In the genomic region with DNA sequence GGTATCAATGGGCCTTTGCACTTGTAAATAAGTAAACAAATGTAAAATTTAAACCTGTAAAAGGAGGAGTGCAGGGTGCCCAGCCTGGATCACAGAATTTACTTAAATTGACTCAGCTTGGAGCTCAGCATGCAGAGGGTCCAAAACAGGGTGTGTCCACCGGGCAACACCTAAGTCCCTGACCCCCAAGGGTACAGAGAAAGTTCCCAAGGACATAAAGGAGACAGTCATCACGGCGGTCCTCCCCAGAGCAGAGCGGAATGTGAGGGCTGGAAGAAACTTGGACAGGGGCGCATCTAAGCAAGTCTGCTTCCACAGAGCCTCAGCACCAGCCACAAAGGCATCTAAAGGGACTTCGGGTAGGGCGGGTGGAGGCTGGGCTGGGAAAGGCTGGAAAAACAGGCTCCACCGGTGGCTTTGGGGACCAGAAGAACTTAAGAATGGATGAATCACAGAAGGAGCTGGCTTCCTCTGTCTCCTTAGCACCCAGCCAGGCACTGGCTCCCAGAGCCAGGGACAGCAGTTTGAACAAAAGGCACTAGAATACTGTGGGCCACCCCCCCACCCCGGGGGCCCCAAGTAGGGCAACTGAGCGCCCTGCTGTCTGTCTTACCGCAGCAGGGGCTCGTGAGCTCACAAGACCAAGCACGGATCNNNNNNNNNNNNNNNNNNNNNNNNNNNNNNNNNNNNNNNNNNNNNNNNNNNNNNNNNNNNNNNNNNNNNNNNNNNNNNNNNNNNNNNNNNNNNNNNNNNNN, we compare ENCODE assay signal across 10 mouse cellular contexts. TPM values are rescaled to one million over a fixed set of nuclear protein-coding genes. Genes with fewer than 3 reads are reported as not detected.
DNase-seq lines count a peak whose midpoint lies in the region; ATAC-seq lines count a peak whose summit lies in the region.
"Had no signal": no experiment of that assay in that cellular context is flagged by ENCODE, and none has a peak within 500 bp of the region (broad histone marks: within the 10 kb centered on the region; RNA-seq: fewer than 3 reads in every experiment).

No protein-coding gene starts in this region.

- no peaks in the 10 kb centered on the region for H3K9me3 ChIP-seq in forebrain, embryonic 10.5 days
- H3K9me3 ChIP-seq in forebrain, embryonic 16.5 days (ENCODE audit: control insufficient read depth, low read length): no peaks in the 10 kb centered on the region
- no peaks in the 10 kb centered on the region for H3K9me3 ChIP-seq in kidney, embryonic 14.5 days (ENCODE audit: control insufficient read depth, low read length)
- H3K9me3 ChIP-seq in embryonic facial prominence, embryonic 13.5 days: no peaks in the 10 kb centered on the region

- no peak overlapping the region for H3K4me3 ChIP-seq in forebrain, embryonic 10.5 days
- H3K4me3 ChIP-seq in forebrain, embryonic 16.5 days (replicated peaks; ENCODE audit: low read length): no peak overlapping the region
- no peak overlapping the region for H3K4me3 ChIP-seq in kidney, embryonic 14.5 days (ENCODE audit: low read length)
- H3K4me3 ChIP-seq in embryonic facial prominence, embryonic 13.5 days: no peak overlapping the region

- peaks cover 45% of the 10 kb centered on the region for H3K4me1 ChIP-seq in forebrain, embryonic 10.5 days
- peaks cover 4% of the 10 kb centered on the region for H3K4me1 ChIP-seq in forebrain, embryonic 16.5 days (replicated peaks; ENCODE audit: control insufficient read depth, insufficient read depth, low read length)
- peaks cover 57% of the 10 kb centered on the region for H3K4me1 ChIP-seq in kidney, embryonic 14.5 days (ENCODE audit: control insufficient read depth, insufficient read depth, low read length)
- H3K4me1 ChIP-seq in embryonic facial prominence, embryonic 13.5 days: peaks cover 50% of the 10 kb centered on the region

- H3K9ac ChIP-seq in forebrain, embryonic 16.5 days (replicated peaks; ENCODE audit: low read depth, low read length): no peak overlapping the region
- H3K9ac ChIP-seq in kidney, embryonic 14.5 days (ENCODE audit: low read depth, low read length): peak overlapping the region; percentile 14; the same call in 1 of the 2 replicates
- no peak overlapping the region for H3K9ac ChIP-seq in embryonic facial prominence, embryonic 13.5 days

- 40% methylated on average over 13 of the region's 13 CpGs for WGBS in forebrain, embryonic 10.5 days
- 38% methylated on average over 13 of the region's 13 CpGs for WGBS in forebrain, embryonic 16.5 days
- 35% methylated on average over 13 of the region's 13 CpGs for WGBS in kidney, embryonic 14.5 days
- WGBS in embryonic facial prominence, embryonic 13.5 days: 28% methylated on average over 13 of the region's 13 CpGs

- H3K27me3 ChIP-seq in forebrain, embryonic 10.5 days (ENCODE audit: poor library complexity, severe bottlenecking): no peaks in the 10 kb centered on the region
- no peaks in the 10 kb centered on the region for H3K27me3 ChIP-seq in forebrain, embryonic 16.5 days (replicated peaks; ENCODE audit: control insufficient read depth, insufficient read depth, low read length)
- H3K27me3 ChIP-seq in kidney, embryonic 14.5 days (ENCODE audit: control insufficient read depth, insufficient read depth, low read length): no peaks in the 10 kb centered on the region
- no peaks in the 10 kb centered on the region for H3K27me3 ChIP-seq in embryonic facial prominence, embryonic 13.5 days

- no peaks in the 10 kb centered on the region for H3K36me3 ChIP-seq in forebrain, embryonic 10.5 days (replicated peaks)
- no peaks in the 10 kb centered on the region for H3K36me3 ChIP-seq in forebrain, embryonic 16.5 days (ENCODE audit: control insufficient read depth, insufficient read depth)
- no peaks in the 10 kb centered on the region for H3K36me3 ChIP-seq in kidney, embryonic 14.5 days (ENCODE audit: control insufficient read depth, insufficient read depth, low read length)
- H3K36me3 ChIP-seq in embryonic facial prominence, embryonic 13.5 days: no peaks in the 10 kb centered on the region

- no peak for DNase-seq in forebrain, embryonic 10.5 days (ENCODE audit: extremely low spot score, low spot score)
- DNase-seq in kidney, adult 18-20 months: no peak
- peak; percentile 30 for DNase-seq in lung, postnatal 10 days
- no peak for DNase-seq in right cerebral cortex, adult 18-20 months
- DNase-seq in right cerebral cortex, postnatal 25 days: no peak
- DNase-seq: gastrocnemius, postnatal 14 days; layer of hippocampus, adult 9-11 months had no signal

- H3K27ac ChIP-seq in forebrain, embryonic 10.5 days: peak overlapping the region; percentile 76
- no peak overlapping the region for H3K27ac ChIP-seq in forebrain, embryonic 16.5 days (ENCODE audit: low read length)
- H3K27ac ChIP-seq in kidney, embryonic 14.5 days (ENCODE audit: low read depth, low read length): 0 out of 2 replicates have a peak overlapping the region, but pooled peaks have one; percentile 4
- peak overlapping the region; percentile 74 for H3K27ac ChIP-seq in embryonic facial prominence, embryonic 13.5 days

- ATAC-seq in forebrain, embryonic 16.5 days: no peak
- no peak for ATAC-seq in kidney, embryonic 14.5 days (ENCODE audit: low FRiP score, low TSS enrichment)
- ATAC-seq in embryonic facial prominence, embryonic 13.5 days (ENCODE audit: insufficient number of reproducible peaks, insufficient read depth, low FRiP score, low TSS enrichment, low read depth): peak; percentile 28; the same call in 1 of the 2 replicates

- no peak overlapping the region for H3K4me2 ChIP-seq in forebrain, embryonic 16.5 days (ENCODE audit: low read length)
- H3K4me2 ChIP-seq in kidney, embryonic 14.5 days (replicated peaks; ENCODE audit: low read depth, low read length): peak overlapping the region; percentile 22; the same call in 1 of the 2 replicates
- peak overlapping the region; percentile 17; the same call in 1 of the 2 replicates for H3K4me2 ChIP-seq in embryonic facial prominence, embryonic 13.5 days

RNA-seq across cellular contexts. Expression of gene Kazn, which starts 10.2 kb away (rescaled TPM):
- polyA plus RNA-seq in forebrain, embryonic 10.5 days (2016; fragmentation: Nextera tagmentation; extraction: Ambion mirVana): 11.4 and 11.8 TPM in 2 replicates
- polyA plus RNA-seq in forebrain, embryonic 16.5 days (2015; fragmentation: Nextera tagmentation; extraction: Ambion mirVana): 26.5 and 27.6 TPM in 2 replicates
- 11.3 and 12.9 TPM in 2 replicates for polyA plus RNA-seq in kidney, embryonic 14.5 days (2014; fragmentation: Nextera tagmentation; extraction: Ambion mirVana)
- polyA plus RNA-seq in embryonic facial prominence, embryonic 13.5 days (2015; fragmentation: Nextera tagmentation; extraction: Ambion mirVana): 13.2 and 13.4 TPM in 2 replicates
